Mouse (Mus musculus) lung, adult 18-20 months (tissue): ENCODE measurements around the gene Zfp281.

Experiments
- DNase-seq, 2 experiments: peaks; one replicate each; pipeline ENCODE4 v3.0.0; 2022; ENCODE audit warnings: mixed read lengths in 2 of 2

The Zfp281 gene

DNA sequence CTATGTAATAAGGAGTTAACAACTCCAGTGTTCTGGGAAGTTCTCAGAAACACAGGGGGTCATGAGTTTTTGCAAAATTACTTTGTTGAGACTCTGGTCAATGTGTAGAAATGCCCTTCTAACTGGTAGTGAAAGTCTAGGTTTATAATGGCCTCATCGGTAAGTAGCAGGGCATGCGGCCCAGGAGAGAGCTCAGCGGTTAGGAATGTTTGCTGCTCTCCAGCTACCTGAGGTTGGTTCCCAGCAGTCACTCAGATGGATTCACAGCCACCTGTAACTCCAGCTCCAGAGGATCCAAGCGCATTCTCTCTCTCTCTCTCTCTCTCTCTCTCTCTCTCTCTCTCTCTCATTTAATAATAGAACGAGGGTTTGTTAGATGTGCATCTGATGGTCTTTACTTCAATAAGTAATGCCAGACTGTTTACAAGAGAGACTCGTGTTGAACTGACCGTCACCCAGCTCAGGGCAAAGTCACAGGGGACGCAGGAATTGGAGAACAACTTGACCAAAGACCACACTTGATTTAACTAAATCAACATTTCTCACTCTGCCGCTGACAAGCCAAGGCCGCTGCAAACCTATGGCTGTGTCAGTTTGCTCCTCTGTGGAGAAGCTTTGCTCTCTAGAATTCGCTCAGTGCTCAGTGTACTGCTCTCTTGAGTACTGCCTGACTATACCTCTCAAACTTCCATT is 9.8 kb upstream of the Zfp281 start:
- DNase-seq, result no peak

GRCm38 (mm10) chr1:136617163-136617788 is 7.4 kb upstream of the Zfp281 start:
- DNase-seq, result no peak

DNA sequence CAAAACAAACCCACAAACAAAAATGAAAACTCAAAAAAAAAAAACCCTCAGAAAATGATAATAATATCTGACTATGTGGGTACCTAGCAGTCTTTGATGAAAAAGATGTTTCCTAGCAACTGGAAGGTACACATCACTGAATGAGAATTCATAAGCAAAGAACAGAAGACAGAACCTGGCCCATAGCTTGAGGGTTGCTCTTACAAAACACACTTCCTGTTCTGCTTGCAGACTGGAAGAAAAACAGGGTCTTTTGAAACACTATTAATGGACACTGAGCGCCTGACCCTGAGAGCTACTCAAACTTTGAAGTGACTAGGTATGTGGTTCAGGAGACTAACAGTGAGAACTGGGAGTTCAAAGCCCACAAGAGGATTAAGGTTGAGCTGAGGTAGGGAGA is 6.1 kb upstream of the Zfp281 start:
- no peak for DNase-seq

DNA sequence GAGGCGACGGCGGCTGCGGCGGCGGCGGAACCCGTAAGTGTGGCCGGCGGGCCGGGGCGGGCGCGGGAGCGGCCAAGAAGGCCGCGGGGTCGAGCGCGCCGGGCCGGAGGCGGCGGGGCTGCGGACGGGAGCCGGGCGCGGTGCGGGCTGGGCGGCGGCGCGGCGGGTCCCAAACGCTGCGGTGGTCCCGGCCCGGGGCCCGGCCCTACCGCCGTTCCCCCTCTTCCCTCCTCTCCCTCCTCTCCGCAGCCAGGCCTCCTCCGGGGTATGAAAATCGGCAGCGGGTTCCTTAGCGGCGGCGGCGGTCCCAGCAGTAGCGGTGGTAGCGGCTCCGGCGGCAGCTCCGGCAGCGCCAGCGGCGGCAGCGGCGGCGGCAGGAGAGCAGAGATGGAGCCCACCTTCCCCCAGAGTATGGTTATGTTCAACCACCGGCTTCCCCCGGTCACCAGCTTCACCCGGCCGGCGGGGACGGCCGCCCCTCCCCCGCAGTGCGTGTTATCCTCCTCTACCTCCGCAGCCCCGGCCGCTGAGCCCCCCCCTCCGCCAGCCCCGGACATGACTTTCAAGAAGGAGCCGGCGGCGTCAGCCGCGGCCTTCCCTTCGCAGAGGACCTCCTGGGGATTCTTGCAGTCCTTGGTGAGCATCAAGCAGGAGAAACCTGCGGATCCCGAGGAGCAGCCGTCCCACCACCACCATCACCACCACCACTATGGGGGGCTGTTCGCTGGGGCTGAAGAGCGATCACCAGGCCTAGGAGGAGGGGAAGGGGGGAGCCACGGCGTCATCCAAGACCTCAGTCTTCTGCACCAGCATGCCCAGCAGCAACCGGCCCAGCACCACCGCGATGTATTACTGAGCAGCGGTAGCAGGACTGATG is 556 bp downstream of the Zfp281 start:
- peak; percentile 35 to 51 for DNase-seq

GRCm38 (mm10) chr1:136626141-136626540 is 1.4 kb downstream of the Zfp281 start:
- DNase-seq, result no peak

GRCm38 (mm10) chr1:136626756-136627155 is 2.1 kb downstream of the Zfp281 start:
- no peak for DNase-seq

GRCm38 (mm10) chr1:136627591-136627990 is 2.9 kb downstream of the Zfp281 start:
- DNase-seq, result no peak

DNA sequence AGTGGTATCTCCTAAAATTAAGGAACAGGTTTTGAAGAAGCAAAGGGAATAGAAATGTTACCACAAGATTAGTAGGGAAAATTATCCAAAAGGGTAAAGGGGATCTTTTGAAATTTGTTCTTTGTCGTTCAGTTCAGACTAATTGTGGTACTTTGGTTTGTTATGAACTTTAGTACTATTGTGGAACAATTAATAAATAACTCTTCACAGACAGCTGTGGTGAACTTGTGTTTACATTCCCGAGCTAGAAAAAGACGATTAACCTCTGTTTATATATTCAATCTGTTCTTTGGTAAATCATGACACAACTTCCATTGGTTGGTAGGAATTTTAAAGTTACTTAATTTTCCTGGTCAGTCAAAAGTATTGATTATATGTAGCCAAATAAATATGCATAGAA is 8.2 kb downstream of the Zfp281 start:
- DNase-seq, result no peak

- DNase-seq, result no peak
Observed at GRCm38 (mm10) chr1:136635644-136636043, 10.9 kb downstream of the Zfp281 start.

DNA sequence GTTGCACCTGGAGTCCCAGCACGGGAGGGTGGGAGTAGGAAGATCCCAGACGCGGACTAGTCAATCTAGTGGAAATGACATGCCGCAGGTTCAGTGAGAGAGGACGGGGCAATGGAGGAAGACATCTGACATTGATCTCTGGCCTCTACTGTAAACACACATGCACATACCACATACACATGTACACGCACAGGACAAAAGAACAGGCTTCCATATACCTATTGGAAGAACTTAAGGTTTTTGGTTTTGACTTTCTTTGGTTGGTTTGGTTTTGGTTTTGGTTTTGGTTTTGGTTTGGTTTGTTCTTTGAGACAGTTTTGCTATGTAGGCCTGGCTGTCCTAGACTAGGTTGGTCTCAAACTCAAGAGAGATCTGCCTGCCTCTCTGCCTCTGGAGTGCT is 12.2 kb downstream of the Zfp281 start:
- no peak for DNase-seq

- no peak for DNase-seq
Observed at GRCm38 (mm10) chr1:136637696-136638095, 13.0 kb downstream of the Zfp281 start.

- no peak for DNase-seq
Observed at GRCm38 (mm10) chr1:136638211-136638610, 13.5 kb downstream of the Zfp281 start.

DNA sequence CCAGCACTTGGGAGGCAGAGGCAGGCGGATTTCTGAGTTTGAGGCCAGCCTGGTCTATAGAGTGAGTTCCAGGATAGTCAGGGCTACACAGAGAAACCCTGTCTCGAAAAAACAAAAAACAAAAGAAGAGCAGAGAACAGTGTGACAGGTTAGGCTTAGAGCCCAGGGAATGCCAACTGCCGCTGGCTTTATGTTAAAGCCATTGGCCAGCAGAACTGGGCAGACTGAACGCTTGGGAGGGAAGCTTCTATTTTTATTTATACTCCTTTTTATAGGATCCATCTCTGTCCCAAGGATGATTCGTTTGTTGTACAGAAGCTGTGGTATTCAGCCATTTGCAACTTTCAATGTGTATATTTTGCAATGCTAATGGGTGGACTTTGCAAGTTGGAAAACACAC is 14.0 kb downstream of the Zfp281 start:
- no peak for DNase-seq

DNA sequence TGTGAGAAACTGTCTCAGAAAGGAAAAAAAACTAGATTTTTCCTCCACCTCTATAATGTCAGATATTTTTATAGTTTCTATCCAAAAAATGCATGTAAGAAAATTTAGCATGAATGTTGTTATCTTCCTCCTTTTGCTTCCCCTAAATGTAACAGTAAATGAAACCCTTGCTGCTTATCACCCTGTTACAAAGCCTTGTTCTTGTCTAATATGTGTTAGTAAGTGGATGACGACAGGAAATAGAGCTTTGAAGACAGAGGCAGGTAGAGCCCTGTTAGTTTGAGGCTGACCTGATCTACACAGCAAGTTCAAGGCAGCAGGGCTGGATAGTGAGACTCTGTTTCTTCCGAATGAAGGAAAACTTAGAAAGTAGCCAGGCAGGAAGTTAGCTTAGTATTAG is 14.5 kb downstream of the Zfp281 start:
- DNase-seq, result no peak

DNA sequence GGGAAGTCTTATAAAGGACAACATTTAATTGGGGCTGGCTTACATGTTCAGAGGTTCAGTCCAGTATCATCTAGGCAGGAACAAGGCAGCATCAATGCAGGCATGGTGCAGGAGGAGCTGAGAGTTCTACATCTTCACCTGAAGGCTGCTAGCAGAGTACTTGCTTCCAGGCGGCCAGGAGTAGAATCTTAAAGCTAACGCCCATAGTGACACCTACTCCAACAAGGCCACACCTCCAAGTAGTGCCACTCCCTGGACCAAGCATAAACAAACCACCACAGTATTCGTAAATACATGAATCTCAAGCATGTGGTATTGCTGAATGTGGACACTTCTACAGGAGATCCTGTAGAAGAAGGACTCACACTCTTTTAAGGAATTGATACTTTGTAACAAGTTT is 18.0 kb downstream of the Zfp281 start:
- no peak for DNase-seq

GRCm38 (mm10) chr1:136644486-136644885 is 19.8 kb downstream of the Zfp281 start:
- no peak for DNase-seq

DNA sequence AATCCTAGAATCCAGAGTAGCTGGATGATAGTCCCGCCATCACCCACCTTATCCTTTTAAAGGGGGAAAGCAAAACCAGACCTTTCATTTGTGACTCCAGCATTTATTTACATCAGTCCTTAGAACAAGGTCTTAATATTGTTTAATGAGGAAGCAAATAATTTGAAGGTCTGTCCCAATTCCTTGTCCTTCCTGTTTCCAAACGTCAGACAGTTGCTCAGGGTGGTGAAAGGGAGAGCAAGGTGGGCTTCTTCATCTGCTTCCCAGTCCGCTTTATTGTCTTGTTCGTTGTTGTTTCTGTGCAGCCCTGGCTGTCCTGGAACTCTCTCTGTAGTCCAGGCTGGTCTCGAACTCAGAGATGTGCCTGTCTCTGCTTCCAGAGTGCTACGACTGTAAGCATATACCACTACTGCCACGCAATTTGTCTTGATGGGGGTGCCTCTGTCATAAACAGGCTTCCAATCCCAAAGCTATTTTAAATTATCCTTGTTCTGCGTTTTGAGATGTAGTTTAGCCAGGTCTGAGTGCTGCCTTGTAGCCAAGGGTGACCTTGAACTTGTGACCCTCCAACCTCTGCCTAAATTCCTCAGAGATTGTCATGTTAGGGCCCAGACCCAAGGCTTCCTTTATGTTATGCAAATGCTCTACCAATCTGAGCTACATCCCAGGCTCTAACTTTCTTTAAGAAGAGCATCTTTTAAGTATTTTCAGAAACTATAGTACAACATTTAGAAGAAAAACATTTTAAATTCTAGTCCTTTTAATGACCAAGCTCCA is 21.3 kb downstream of the Zfp281 start:
- no peak for DNase-seq

DNA sequence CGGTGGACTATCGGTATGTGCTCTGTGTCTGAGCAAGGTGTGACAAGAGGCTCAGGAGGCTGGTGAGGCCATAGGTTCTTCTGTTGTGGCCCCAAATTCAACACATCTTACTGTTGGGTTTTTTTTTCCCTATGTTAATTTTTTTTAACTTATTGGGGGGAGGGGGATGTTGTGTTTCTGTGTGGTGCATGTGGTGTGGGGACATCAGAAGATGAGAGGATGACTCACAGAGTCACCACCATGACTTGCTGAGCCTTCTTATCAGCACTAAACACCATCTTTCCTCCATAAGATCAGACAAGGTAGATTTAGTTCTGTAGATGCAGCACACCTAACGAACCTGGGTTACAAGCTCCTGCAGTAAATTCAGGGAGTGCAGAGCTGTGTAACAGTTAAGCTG is 27.4 kb downstream of the Zfp281 start:
- no peak for DNase-seq

GRCm38 (mm10) chr1:136653526-136653925 is 28.8 kb downstream of the Zfp281 start:
- no peak for DNase-seq

GRCm38 (mm10) chr1:136654385-136654784 is 29.7 kb downstream of the Zfp281 start:
- no peak for DNase-seq

GRCm38 (mm10) chr1:136656619-136657018 is 31.9 kb downstream of the Zfp281 start:
- no peak for DNase-seq

- DNase-seq, result no peak
Observed at GRCm38 (mm10) chr1:136658456-136659227, 33.9 kb downstream of the Zfp281 start.
